Mouse (Mus musculus) spleen, postnatal 10 days (tissue): Measurements from ENCODE around the gene Camk2d.

Experiments
- DNase-seq, 2 experiments: peaks; one replicate each; pipeline ENCODE4 v3.0.0; 2021 to 2022; ENCODE audit warnings: low spot score in 2 of 2

Gene Camk2d

DNA sequence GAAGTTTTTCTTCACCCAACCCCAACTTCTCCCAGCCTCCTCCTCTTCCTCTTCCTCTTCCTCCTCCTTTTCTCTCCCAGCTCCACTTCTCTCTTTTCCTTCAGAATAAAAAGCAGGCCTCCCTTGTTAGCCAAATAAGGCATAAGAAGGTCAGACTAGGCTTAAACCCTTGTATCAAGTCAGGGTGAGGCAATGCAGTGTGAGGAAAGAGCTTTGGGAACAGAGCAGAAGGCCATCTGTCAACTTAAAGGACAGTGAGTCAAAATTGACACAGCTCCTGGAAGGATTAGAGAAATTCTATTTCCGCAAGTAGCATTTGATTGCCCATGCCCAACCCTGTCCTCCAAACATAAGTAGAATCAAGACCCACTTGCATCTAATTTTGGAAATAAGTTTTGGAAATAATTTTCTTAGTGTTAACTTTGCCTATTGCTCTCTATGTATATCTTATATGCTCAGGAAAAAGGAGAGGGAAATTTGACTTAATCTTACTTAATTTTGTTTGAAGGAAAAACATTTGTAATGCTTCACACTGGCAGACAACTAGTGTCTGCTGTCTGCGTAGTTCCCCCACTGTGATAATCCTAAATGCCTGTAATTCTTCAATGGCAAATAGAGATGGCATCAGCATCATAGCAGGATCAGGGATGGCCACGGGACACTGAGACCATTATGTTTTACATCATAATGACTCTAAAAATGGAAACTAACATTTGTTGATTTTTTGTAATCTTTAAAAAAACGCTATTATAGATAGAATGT lies 16.8 kb downstream of the Camk2d start:
- DNase-seq = no peak

DNA sequence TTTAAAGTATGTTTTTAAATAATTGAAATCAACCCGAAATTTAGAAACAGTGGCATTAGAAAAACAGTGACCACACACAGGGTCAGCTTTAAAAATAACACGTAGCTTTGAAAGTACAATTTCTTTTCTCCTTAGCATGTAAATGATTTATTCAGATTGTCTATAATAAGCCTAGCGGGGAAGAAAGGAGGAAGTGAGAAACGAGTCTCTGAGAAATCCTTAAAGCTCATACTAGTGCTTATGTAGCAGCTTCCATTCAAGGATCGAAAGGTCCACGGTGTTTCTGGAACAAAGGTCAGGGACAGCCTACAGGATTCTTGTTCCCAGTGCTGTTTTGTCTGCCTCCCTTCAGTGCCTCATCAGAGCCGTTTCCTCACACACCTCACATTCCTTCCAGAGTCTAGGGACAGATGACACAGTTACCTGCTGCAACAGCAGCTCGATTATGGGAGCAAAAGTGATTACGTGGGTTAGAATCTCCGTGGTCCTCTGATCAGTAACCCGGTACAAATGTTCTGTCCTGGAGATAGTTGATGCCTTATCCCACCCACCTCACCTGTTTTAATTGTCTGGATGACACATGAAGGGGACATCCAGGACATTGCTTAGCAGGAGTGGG lies 17.5 kb downstream of the Camk2d start:
- DNase-seq = no peak

DNA sequence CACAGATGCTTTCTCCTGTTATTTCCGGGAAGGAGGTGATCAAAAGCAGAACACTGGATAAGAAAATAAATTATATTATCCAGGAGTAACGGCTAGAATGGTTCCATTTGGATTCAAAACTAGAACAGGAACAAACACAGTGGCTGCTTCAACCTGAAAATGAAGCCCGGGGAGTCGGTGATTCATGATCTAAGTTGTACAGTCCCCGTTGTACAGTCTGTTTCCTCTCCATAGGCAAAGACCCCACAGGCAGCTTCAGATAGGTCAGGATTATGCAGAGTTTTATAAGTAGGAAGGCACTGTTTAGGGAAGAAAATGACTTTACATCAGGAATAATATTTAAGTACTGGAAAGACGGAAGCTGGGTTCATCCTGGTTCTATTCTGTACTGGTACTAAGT lies 19.2 kb downstream of the Camk2d start:
- DNase-seq = no peak

DNA sequence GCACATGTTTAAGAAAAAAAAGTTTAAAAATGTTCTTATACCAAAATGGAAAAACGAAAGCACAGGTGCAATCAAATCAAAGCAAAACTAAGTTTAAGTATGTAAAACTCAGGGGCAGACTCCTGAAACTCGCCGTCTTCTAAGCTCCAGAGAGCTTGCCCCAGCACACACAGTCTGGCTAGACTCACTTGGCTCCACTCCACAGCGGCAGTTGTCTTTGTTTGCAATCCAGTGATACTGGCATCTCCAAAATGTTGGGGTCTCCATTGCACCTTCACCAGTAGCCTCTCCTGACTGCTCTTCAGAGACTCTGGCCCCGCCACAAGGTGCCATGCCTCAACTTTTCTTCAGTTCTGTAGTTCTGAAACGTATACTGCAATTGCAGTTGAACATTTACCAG lies 24.1 kb downstream of the Camk2d start:
- DNase-seq = no peak

DNA sequence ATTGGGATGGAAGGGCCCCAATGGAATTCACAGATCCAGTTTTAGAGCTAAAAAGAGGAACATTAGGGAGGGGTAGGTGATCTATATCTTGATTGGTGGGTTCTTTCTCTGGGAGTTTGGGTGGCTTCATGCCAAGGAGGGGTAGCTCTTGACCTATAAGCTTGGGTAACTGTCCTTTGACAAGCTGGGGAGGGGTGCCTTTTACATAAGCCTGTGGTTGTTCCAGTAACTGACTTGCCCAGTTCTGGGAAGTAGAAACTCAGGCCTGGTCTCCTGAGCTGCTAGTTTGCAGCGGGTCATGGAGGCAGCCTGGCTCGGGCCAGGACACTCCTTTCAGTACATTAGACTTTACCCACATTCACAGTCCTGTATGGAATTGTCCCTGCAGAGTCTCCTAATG lies 26.4 kb downstream of the Camk2d start:
- no peak for DNase-seq

DNA sequence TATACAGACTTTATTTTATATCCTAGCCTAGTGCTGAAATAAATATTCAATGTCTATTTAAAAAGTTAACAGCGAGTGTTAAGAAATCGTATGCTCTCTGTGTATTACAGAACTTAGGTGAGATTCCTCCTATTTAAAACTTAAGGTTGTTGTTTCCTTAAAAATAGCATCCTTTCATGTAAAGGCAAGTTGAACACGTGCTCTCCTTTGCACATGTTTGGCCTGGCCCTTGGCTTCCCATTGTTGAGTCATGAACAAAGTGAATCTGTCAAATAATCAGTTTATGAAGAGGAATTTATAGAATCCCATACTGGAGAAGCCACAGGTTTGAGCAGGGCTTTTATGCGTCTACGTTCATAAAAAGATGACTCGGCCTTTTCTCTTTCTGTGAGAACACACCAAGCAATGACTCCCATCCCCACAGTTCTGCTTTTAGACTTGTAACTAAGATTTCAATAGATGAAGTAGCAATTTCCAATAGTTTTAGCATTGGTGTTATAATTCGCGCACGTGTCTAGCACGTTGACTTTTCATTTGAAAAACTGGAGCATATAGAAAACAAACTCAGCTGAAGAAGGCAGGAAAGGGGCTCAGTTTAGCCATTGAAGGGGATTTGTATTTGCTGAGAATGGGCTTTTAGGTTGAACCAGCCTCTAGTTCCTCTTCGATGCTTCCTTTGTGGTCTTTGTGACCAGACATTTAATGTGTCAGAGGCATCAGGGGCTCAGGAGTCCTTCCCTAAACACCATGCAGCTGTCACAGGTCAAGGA lies 29.1 kb downstream of the Camk2d start:
- DNase-seq = no peak

DNA sequence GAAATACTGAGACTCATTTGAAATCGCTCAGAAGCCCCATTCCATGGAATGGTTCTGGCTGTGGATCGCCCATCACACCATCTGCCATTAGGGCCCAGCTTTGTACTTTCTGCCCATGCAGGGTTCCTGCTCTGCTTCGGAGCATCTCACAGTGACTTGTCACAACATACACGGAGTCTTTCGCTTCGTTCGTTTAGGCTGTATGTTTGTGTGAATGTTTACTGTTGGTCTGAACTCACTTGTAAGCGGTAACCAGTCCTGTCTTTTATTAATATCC lies 29.6 kb downstream of the Camk2d start:
- no peak for DNase-seq

DNA sequence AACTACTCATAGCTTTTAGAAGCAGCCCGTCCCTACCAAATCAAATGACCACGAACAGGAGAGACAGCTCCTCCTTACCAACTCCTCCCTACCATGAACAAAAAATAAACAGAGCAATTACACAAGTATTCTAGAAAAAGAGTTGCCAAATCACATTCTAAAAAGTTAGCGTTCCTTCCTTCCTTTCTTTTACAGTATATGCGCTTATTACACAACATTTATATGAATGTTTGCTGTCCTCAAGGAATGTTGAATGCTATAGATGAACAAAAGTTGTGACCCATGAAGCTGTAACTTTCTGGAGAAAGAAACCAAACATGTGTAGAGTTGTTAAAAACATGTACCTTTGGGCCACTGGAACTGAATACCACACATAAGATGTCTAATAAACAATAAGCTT lies 31.9 kb downstream of the Camk2d start:
- DNase-seq = no peak

DNA sequence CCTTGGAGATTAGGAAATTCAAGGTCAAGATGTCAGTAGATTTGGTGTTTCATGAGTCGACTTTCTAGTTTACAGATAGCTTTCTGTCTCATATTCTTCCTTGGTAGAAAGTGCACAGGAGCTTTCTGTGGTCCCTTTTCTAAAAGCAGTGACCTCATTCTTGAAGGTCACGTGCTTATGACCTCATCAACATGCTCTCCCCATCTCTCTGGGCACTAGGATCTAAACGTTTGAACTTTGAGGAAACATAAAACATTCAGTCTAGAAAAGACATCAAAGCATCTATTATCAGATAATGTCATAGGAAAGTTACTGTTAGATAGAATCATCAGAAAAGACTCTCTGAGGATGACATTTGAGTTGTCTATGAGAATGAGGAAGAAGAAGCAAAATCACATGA lies 32.3 kb downstream of the Camk2d start:
- DNase-seq = no peak

DNA sequence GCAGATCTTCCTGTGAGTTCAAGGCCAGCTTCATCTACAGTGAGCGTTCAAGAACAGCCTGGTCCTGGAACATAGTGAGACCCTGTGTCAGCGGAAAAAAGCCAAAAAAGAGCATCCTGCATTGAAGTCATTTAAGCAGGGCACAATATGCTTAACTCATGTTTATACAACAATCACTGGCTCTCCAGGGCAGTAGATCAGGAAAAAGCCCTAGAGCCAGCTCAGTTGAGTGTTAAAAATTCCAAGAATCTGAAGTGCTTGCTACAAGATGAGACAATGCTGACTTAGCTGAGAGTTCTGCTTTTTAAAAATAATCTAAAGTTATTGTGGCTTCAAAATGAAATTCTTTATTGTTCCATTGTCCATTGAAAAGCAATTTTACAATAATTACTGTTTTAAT lies 32.9 kb downstream of the Camk2d start:
- DNase-seq = no peak

DNA sequence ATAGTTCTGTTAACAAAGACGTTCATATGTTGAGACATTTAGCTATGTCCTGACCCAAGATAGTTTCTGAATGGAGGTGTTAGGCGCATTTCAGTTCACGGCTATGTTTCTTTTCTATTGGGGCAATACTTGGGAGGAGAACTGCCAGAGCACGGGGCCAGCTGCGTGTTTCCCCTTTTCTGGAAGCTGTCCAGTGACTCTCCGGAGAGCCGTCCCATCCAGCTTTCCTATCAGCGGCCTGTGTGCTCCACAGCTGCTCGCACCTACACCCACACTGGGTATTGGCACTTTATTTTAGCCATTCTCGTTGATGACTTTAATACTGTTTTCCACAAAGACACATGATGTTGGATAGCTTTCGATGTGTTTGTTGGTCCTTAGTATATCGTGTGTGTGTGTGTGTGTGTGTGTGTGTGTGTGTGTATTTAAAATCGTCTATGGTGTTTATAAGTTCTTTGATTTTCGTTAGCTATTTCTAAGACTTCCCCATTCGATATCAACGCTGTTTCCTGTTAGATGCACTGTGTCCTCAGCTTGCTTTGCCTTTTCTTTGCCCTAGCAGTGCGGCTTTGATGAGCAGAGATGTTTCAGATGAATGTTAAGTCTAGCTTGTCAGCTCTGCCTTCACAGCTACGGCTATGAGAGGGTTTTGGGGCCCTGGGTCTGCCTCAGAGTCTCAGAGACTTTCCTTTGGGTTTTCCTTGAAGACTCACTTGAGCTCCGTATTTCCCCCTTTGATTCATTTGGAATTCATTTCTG lies 34.2 kb downstream of the Camk2d start:
- DNase-seq = no peak

DNA sequence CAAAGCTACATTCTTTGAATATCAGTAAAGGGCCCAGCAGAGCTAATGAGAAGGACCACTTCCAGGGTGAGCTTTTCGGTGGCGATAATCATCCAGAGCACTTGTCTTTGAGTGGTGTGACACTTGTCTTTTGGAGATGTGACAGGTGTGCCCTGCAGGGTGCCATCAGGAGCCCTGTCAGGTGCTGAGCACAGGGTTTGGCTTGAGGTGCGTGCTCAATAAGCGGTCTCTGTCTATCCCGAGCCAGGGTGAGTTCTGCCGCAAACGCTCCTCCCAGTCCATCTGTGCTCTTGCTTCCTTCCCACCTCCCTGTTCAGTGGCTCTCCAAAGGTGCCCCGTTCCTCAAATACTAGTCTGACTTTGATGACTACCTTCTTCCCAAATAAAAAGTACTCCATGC lies 35.5 kb downstream of the Camk2d start:
- DNase-seq = no peak

DNA sequence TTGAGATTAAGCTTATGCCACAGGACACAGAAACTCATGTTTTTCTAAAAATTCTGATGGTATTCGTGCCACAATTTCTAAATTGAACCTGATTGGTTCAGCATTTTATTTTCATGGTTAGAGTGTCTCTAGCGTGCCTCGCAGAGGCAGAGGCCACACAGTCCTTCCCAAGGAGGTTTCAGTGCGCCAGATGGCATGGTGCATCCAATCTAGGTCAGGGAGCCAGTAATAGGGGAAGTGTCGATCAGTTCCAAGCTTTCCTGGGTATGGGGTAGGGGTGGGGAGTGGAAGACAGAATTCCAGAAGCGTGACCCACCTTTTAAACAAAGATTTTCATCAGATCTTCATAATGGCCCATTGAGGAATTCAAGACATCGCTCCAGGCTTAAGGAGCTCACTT lies 36.5 kb downstream of the Camk2d start:
- no peak for DNase-seq

DNA sequence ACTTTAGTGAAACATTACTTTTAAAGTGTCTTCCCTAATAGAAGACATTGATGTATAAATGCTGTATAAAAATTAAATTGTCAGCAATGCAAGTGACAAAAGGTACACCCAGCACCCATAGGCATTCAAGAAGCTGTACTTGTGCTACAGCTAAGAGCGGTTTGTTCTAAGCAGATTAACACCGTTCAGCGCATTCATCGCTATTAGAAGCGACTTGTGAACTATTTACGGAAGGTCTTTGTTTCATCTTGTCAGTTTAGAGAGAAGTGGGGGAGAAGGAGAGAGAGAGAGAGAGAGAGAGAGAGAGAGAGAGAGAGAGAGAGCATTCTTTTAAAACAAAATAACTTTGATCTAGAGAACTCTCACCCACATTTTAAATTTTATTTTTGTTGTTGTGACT lies 38.1 kb downstream of the Camk2d start:
- no peak for DNase-seq

DNA sequence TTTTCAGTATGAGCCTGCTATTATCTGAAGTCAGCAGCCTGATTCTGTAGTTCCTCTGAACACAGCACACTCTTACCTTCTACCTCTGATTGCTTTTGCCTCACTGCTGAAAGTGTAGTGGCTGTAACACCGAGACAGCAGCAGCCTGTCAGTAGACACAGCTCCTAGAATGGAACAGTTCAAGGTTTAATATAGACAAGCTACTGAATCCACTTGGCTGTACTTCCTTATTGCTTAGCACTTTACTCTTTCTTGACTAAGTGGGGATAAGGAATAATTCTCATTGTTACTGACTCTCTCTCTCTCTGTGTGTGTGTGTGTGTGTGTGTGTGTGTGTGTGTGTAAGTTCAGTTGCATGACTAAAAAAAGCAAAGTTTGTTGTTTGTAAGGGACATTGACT lies 42.2 kb downstream of the Camk2d start:
- no peak for DNase-seq

DNA sequence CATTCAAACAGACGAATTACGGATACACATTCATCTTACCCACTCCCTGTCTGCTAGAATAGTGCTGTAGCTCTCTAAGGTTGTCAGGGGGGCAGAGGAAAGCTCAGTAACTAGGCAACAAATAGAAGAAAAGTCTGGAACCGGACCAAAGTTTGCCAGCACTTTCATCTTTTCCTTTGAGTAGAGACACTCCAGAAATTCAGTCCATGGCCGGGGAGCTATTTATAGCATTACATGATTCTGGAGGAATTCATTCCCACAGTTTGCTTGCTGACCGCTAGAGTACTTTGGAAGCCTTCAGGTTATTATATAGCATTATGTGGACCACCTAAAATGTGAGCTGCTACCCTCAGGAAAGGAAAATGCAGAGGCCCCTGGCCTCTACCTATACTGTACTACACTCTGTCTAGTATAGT lies 43.0 kb downstream of the Camk2d start:
- no peak for DNase-seq

DNA sequence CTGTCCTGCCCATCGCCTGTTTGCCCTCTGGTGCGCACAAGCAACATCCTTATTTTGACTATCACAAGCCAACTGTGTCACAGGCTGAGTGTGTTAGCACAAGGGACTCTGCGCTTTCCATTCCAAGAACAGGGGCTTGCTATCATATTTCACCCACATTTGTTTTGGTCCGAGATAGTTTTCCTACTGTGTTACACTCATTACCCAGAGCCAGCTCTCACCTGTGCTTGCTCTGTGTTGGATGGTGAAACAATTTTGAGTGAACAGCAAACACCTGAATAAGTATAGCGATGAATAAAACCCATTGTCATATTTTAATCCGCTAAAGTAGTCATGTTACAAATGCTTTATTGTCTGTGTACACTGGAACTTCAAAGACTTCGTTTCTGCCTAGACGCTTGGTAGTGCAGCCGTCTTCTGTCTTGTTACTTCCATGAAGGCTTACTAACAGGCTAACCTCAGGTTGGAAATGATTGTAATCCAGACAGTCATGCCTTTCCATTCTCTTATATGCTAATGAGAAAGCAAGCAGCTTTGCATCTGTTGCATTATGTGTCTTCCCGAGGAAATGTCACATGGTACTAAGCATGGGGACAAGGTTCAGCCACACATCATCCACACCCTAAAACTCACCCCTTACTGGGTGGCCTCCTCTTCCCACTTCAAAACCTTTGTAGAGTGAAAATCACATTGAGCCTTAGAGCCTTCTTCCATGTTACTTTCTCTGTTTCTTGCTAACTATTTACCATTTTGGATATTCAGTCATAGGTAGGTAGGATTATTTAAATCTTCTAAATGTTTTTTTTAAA lies 44.5 kb downstream of the Camk2d start:
- DNase-seq = no peak

DNA sequence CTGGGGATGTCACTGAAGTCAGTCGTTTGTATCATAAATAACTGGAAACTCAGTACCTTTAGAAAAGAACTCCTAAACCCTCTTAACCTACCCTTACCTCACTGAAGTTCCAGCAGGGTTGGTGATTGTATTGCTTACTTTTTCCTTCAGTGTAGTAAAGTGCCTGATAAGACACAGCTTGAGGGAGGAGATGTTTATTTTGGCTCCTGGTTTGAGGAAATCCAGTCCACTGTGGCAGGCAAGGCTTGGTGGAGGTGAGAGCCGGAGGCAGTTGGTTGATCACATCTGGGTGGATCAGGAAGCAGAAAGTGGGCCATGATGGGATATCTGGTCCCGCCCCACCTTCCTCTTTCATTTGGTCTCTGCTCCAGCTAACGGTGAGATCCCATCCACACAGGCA lies 45.3 kb downstream of the Camk2d start:
- DNase-seq = no peak

DNA sequence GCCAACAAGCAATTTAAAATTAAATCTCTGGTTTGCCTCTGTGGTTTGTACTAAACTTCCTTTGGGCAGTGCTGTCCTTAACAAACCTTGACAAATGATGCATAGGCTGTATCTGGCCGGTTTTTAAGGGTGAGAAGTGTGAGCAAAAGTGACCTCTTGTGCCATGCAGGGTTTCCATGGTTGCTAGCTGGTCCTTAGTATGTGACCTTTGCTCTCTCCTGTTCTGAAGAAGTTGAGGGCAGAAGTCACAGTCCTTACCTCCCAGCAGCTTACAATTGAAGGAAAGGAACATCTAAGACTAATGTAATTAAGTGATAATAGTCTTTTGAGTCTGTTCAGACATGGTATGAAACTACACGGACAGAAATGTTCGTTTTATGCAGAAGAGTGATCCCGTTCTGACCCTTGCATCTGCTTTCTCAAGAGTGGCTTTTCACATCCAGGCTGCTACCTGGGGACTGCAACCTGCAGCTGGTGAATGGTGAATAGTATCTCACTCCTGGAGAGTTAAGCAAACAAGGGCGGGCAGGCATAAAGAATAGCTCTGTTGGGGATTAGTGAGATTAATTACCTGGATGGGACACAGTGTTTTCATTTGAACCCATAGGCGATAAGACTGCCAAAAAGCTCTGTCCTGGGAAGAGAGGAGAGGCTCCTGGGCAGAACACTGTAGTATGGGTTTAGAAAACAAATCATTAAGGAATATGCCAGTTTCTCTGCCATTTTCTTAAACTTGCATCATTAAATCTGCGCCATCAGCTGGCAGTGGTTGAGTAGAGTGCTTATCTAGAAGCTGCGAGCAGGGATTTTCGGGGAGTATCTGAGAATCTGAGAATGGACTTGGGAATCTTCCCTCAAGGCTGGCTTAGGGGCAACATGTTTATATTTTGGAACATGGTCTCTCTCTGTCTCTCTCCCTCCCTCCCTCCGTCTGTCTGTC lies 47.2 kb downstream of the Camk2d start:
- no peak for DNase-seq

DNA sequence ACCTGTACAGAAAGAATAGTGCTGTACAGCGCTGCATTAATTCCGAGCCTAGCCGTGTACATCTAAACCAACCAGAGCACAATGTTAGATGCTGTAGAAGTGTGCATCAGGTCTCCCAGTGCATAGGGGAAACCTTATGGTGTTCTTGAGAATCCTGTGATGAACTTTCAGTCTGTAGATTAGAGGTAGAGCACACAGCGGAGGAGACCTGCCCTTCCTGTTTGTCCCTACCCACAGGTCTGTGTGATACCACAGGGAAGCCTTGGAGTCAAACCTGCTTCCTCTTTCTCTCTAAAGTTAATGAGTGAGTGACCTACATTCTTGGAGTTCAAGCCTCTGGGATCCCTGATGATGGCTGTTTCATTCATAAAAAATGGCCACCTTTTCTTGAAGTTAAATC lies 54.2 kb downstream of the Camk2d start:
- DNase-seq = no peak

DNA sequence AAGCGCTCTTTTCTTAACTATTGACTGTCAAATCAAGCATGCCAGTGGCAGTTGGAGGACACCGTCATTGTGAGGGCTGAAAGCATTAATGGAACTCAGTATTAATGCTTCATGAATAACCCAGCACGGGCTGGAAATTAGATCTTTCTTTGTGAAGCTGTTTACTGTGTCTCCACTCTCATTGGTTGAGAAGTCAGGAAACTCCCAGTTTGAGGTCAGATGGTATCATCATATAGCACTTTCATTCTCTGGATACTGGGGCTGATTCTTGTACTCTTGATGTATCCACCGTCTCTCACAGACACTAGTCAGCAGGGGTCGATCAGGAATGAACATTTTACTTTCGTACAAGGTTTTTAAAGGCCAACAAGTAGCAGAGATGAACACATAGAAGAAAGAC lies 54.6 kb downstream of the Camk2d start:
- no peak for DNase-seq
